Mouse (Mus musculus) urinary bladder, postnatal 10 days (tissue): ENCODE measurements around the gene Pdha1.

Experiments used
- DNase-seq: peaks from one replicate; pipeline ENCODE4 v3.0.0; 2022; ENCODE audit warnings: low spot score

Gene Pdha1

GRCm38 (mm10) chrX:160137861-160138717 is at the start of gene Pdha1:
Gene Pdha1 (minus strand): TSS chrX:160138413.
- DNase-seq = peak; percentile 47

GRCm38 (mm10) chrX:160179032-160179431 is 40.8 kb upstream of the Pdha1 start:
- DNase-seq = no peak

DNA sequence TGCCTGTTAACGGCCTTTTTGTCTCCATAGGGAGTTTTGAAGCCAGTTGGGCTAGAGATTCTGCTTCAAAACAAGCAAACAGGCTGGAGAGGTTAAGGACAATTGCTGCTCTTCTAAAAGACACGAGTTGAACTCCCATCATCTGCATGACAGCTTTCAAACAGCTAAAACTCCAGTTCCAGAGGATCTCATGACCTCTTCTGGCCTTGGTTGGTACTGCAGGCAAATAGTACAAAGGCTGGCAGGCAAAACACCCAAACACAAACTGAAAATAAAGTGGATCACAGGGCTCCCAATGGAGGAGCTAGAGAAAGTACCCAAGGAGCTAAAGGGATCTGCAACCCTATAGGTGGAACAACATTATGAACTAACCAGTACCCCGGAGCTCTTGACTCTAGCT is 31.9 kb upstream of the Pdha1 start:
- no peak for DNase-seq

DNA sequence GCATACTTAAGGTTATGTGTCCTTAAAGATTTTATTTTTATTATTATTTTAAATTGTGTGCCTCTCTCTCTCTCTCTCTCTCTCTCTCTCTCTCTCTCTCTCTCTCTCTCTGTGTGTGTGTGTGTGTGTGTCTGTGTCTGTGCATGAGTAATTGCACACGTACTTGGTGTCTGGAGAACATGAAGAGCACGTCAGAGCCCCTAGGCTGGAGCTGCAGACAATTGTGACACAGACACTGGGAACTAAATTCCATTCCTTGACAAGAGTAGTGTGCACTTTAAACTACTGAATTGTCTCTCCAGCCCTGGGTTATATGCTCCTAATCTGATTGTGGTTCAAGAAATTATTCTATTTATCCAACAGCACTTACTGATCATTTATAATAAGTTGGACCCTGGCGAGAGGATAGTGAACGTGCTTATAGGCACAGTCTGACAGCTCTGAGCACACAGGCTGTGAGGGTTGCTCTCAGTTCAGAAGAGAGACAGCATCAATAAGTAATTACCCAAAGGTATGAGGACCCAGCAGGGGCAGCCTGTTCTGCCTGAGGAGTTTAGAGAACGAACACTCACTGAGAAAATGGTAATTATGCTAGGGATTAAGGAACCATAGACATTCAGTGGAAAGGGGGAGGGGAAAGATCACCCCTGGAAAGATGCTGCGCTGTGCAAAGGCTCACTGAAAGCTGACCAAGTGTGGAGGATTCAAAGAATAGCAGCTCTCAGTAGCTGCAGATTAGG is 28.2 kb upstream of the Pdha1 start:
- DNase-seq = no peak

GRCm38 (mm10) chrX:160164259-160164658 is 26.0 kb upstream of the Pdha1 start:
- no peak for DNase-seq

GRCm38 (mm10) chrX:160153147-160153815 is 15.1 kb upstream of the Pdha1 start:
- no peak for DNase-seq

GRCm38 (mm10) chrX:160148859-160149258 is 10.6 kb upstream of the Pdha1 start:
- no peak for DNase-seq

DNA sequence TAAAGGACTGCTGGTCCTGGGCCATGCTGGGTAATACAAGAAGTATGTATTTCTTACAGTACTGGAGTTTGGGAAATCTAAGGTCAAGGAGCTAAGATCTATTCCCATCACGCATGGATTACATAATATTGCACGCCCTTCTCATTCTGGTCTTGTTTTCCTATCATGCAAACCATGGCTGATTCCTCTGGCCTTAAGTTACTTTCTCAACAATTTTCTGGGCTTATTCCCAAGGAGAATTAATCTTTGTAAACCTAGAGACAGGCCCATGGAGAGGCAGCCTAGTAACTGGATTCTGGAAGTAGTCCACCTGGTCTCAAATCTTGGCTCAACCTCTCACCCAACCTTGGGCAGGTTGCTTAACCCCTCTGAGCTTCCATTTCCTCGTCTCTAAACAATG is 9.2 kb upstream of the Pdha1 start:
- DNase-seq = no peak

DNA sequence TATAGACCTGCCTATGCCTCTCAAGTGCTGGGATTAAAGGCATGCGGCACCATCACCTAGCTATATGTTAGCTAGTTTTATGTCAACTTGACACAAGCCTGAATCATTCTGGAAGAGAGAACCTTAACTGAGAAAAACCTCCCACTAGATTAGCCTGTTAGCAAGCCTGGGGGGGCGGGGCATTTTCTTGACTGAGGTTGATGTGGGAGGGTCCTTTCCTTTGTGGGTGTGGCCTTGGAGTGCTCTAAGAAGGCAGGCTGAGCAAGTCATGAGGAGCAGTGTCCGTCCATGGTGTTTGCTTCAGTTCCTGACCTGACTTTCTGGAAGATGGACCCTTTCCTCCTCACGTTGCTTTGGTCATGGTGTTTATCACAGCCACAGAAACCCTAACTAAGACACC is 8.6 kb upstream of the Pdha1 start:
- DNase-seq = no peak

DNA sequence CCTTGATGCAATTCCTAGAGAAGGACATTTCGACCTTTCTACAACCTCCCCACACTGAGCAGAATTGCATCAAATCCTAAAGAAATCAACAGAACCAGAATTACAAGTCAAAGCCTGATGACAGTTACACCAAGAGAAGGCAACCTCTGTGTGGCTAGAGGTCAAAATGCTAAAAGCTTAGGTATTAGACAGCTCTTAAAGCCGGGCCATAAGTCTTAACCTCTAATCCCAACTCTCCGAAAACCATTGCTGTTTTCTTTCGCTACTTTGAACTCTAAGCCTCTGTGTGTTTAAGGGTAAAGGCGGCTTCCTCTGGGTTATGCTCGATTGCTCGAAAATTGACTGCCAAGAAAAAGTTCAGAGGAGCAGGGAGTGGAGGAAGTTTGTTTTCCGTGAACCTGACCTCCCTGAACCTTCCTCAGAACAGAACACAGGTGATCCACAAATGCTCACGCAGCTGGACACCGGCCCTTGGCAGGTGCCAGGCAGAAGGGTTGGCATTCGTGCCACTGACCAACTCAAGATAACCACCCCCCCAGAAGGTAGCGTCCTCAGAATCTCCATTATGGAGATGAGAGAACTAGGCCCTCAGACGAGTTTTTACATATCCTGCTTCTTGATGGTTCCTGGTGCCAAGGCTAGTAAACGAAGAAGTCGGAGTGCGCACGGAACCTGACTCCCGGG is 894 bp downstream of the Pdha1 start:
- no peak for DNase-seq

- no peak for DNase-seq
These were observed 2.1 kb downstream of the Pdha1 start for GRCm38 (mm10) chrX:160136153-160136552.

DNA sequence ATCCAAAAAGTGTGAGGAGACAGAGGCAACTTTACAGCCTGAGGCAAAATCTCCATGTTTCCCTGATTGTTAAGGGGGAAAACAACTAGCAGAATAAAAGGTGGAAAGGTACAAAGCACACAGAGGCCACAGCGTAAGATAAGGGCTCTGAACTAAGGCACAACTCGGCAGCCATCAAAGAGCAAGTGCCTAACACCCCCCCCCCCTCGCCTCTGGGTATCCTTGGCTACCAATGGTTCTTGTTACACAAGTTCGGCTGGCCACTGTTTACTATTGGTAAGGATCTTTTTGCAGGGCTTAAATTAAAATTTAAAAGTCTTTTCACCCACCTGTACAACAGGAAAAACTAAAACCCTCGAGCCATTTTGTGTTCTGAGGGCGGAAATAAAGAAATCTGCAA is 2.5 kb downstream of the Pdha1 start:
- no peak for DNase-seq

GRCm38 (mm10) chrX:160134136-160134843 is 3.9 kb downstream of the Pdha1 start:
- no peak for DNase-seq

DNA sequence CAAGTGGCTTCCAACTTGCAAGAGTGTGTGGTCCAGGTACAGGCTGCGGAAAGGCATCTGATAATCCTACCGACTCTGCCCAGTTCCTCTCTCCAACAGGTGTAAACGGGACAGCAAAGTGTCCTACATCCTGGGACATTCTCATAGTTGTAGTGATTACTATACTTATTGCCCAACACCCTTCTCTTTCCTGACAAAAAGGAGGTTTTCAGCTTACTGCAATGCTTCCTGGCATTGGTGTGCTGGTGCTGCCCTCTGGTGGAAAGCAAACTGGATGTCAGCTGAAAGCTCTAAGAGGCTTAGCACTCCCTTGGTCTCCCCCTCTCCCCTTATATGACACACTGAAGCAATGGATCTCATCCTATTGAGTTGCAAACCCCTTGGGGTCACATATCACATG is 21.6 kb downstream of the Pdha1 start:
- DNase-seq = no peak

DNA sequence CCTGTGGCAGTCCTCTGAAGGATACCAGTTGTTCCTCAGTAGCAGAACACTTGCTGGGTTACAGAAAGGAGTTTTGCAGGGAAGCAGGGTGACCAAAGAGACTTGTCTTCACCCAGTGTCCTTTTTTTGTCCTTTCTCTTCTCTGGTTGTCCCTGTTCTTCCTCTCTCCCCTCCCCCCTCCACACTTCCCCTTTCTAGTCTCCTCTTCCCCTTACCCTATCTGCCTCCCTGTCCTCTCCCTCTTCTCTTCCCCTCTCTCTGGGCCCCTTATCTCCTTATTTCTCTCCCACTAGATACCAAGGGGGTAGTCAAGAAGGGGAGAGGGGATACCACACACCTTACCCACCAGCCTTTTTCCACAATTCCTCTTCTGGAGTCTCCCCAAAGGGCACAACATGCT is 22.1 kb downstream of the Pdha1 start:
- DNase-seq = no peak

- DNase-seq = no peak
These were observed 24.4 kb downstream of the Pdha1 start for GRCm38 (mm10) chrX:160113777-160114176.

- DNase-seq = no peak
These were observed 30.4 kb downstream of the Pdha1 start for GRCm38 (mm10) chrX:160107817-160108216.

- no peak for DNase-seq
These were observed 46.2 kb downstream of the Pdha1 start for GRCm38 (mm10) chrX:160091973-160092372.
